24 mouse cellular contexts compared by ENCODE assay signal in genomic region chr17:51687226-51687625, GRCm38 (mm10).
"Had no signal": no experiment of that assay in that cellular context is flagged by ENCODE, and none has a peak within 500 bp of the region (broad histone marks: within the 10 kb centered on the region; RNA-seq: fewer than 3 reads in every experiment).

No protein-coding gene starts in this region.

- ATAC-seq: hindbrain, embryonic 16.5 days; inflammation-experienced regulatory T-cells, adult 6 months; intestine, embryonic 15.5 days; intestine, postnatal 0 days had no signal

- H3K4me2 ChIP-seq: heart, embryonic 11.5 days; heart, embryonic 13.5 days; heart, embryonic 15.5 days; hindbrain, embryonic 14.5 days; intestine, embryonic 15.5 days; kidney, embryonic 15.5 days; limb, embryonic 13.5 days; limb, embryonic 15.5 days had no signal

- H3K9ac ChIP-seq: heart, embryonic 13.5 days; heart, embryonic 15.5 days; hindbrain, embryonic 14.5 days; intestine, embryonic 15.5 days; kidney, embryonic 15.5 days; limb, embryonic 13.5 days; limb, embryonic 15.5 days had no signal

- H3K9me3 ChIP-seq: heart, embryonic 13.5 days; heart, embryonic 15.5 days; intestine, embryonic 15.5 days; kidney, embryonic 15.5 days; limb, embryonic 13.5 days; limb, embryonic 15.5 days had no signal

- H3K4me3 ChIP-seq: heart, adult 2 months; heart, embryonic 13.5 days; heart, embryonic 15.5 days; intestine, embryonic 15.5 days; kidney, embryonic 15.5 days; limb, embryonic 13.5 days; limb, embryonic 15.5 days had no signal

- H3K27me3 ChIP-seq: heart, embryonic 13.5 days; heart, embryonic 15.5 days; intestine, embryonic 15.5 days; kidney, embryonic 15.5 days; limb, embryonic 13.5 days; limb, embryonic 15.5 days had no signal

- H3K36me3 ChIP-seq: heart, embryonic 13.5 days; heart, embryonic 15.5 days; intestine, embryonic 15.5 days; kidney, embryonic 15.5 days; limb, embryonic 13.5 days; limb, embryonic 15.5 days had no signal

- H3K4me1 ChIP-seq: heart, embryonic 13.5 days; heart, embryonic 15.5 days; intestine, embryonic 15.5 days; kidney, embryonic 15.5 days; limb, embryonic 13.5 days had no signal

- DNase-seq: gastrocnemius, postnatal 14 days; gastrocnemius, postnatal 36 days; heart, adult 2 months; heart, postnatal 14 days; heart, postnatal 36 days; kidney, adult 2 months; kidney, adult 9 months; kidney, postnatal 14 days; kidney, postnatal 36 days; layer of hippocampus, adult 9-11 months; layer of hippocampus, postnatal 36 days; left cerebral cortex, postnatal 4 days had no signal

- H3K27ac ChIP-seq: heart, adult 2 months; heart, embryonic 13.5 days; heart, embryonic 15.5 days; hindbrain, embryonic 14.5 days; intestine, embryonic 15.5 days; kidney, embryonic 15.5 days; kidney, postnatal 0 days; limb, embryonic 13.5 days; limb, embryonic 15.5 days had no signal
